Mouse (Mus musculus) liver (tissue): ENCODE measurements around the gene Slc22a14.

Experiments used
- DNase-seq: peaks from one replicate; pipeline ENCODE4 v3.0.0-alpha.2; 2020; ENCODE audit warnings: mixed read lengths

The Slc22a14 gene

GRCm38 (mm10) chr9:119122596-119123369 lies 242.6 kb downstream of the Slc22a14 start:
- no peak for DNase-seq

GRCm38 (mm10) chr9:119120168-119120560 lies 245.2 kb downstream of the Slc22a14 start:
- DNase-seq: no peak
